Mouse (Mus musculus): ENCODE data around the gene Kif5a. TPM values are rescaled to one million over a fixed set of nuclear protein-coding genes. Genes with fewer than 3 reads are reported as not detected.

The Kif5a gene
- polyA plus RNA-seq, 1 experiment from 2014 or later, result 2.3 TPM

DNA sequence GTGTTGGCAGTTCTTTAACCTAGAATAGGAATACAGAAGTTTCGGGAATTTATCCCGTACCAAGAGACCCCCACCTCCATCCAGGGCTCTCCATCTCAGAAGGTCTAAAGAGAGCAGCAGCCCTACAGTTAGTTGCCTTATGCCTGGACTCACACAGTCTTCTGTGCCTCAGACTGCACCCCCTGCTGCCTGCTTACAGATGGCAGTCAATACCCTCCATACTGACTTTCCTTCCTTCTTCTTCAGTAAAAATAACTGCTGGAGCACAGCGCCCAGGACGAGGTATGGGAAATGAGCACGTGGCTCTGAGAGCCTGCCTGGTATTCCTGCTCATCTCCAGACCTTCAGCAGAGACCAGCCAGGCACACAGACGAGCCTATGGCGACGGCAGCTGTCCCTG, 62.9 kb downstream of the Kif5a start:
- WGBS, result 85% methylated on average over 8 of the region's 8 CpGs
- H3K9ac ChIP-seq (ENCODE audit: low read length), result no peak overlapping the region

DNA sequence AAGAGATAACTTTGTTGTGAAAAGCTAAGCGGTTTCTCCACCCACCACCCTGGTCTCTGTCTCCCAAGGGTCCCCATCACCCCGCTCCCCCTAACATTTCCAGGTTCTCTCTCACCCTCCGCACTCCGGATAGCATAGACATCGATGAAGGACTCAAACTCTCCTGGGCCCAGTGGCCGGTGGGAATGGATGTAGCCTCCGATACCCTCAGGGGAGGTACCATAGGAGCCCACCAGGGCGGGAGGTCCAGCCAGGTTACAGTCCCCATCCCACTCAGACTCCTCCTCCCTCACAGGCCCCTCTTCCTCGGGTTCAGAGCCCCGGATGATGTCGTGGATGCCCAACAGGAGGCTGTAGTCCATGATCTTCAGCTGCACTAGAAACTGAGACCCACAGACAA, 63.7 kb downstream of the Kif5a start:
- H3K36me3 ChIP-seq (ENCODE audit: control insufficient read depth, insufficient read depth, low read length), result peaks cover 6% of the 10 kb centered on the region

More for the DNA sequence above, 62.9 kb downstream of the Kif5a start:
- ATAC-seq (ENCODE audit: low FRiP score, low TSS enrichment), result no peak
- no peak overlapping the region for H3K4me3 ChIP-seq (ENCODE audit: low read depth, low read length)
- peaks cover 10% of the 10 kb centered on the region for H3K36me3 ChIP-seq (ENCODE audit: control insufficient read depth, insufficient read depth, low read length)
- H3K4me1 ChIP-seq (replicated peaks; ENCODE audit: control insufficient read depth, insufficient read depth), result no peaks in the 10 kb centered on the region
- no peaks in the 10 kb centered on the region for H3K27me3 ChIP-seq (ENCODE audit: control insufficient read depth, insufficient read depth, low read length)
- TF ChIP-seq EP300 (optimal IDR thresholded peaks at IDR 0.05) (no peak), CTCF (IDR thresholded peaks at IDR 0.05; ENCODE audit: low read depth) (peak; percentile 51)
- H3K4me2 ChIP-seq (replicated peaks; ENCODE audit: low read depth), result no peak overlapping the region
- no peak for DNase-seq (ENCODE audit: low spot score)
- H3K27ac ChIP-seq (replicated peaks), result no peak overlapping the region
- no peaks in the 10 kb centered on the region for H3K9me3 ChIP-seq (ENCODE audit: control insufficient read depth, low read length)

DNA sequence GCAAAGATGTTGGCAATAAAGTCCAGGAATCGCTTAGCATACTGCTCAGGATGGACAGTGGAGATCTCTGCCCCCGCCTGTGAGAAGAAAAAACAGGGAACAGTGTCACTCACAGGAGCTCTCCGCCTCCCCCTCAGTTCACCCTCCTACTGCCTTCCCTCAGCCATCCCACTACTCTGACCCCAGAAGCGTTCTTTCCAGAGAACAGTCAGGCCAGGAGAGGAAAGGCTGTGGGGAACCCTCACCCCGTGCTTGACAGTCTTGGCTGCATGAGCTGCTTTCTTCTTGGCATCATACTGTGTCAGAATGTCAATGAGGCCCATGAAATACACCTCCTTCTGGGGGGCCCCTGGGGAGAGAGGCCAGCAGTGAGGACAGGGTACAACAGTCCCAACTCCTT, 64.1 kb downstream of the Kif5a start:
- WGBS, result 57% methylated on average over 4 of the region's 5 CpGs
- Histone ChIP-seq H3K4me2 (replicated peaks; ENCODE audit: low read depth) (no peak overlapping the region), H3K4me1 (replicated peaks; ENCODE audit: control insufficient read depth, insufficient read depth) (no peaks in the 10 kb centered on the region), H3K36me3 (ENCODE audit: control insufficient read depth, insufficient read depth, low read length) (peaks cover 6% of the 10 kb centered on the region), H3K9me3 (ENCODE audit: control insufficient read depth, low read length) (no peaks in the 10 kb centered on the region), H3K9ac (ENCODE audit: low read length) (no peak overlapping the region), H3K27ac (replicated peaks) (no peak overlapping the region), H3K4me3 (ENCODE audit: low read depth, low read length) (no peak overlapping the region), H3K27me3 (ENCODE audit: control insufficient read depth, insufficient read depth, low read length) (no peaks in the 10 kb centered on the region)
- TF ChIP-seq CTCF (IDR thresholded peaks at IDR 0.05; ENCODE audit: low read depth), result no peak
- TF ChIP-seq EP300 (optimal IDR thresholded peaks at IDR 0.05), result no peak
- no peak for ATAC-seq (ENCODE audit: low FRiP score, low TSS enrichment)
- no peak for DNase-seq (ENCODE audit: low spot score)

More for the DNA sequence above, 63.7 kb downstream of the Kif5a start:
- H3K4me3 ChIP-seq (ENCODE audit: low read depth, low read length), result no peak overlapping the region
- no peaks in the 10 kb centered on the region for H3K27me3 ChIP-seq (ENCODE audit: control insufficient read depth, insufficient read depth, low read length)
- no peak overlapping the region for H3K4me2 ChIP-seq (replicated peaks; ENCODE audit: low read depth)
- no peak for DNase-seq (ENCODE audit: low spot score)
- H3K27ac ChIP-seq (replicated peaks), result no peak overlapping the region
- H3K9ac ChIP-seq (ENCODE audit: low read length), result no peak overlapping the region
- H3K4me1 ChIP-seq (replicated peaks; ENCODE audit: control insufficient read depth, insufficient read depth), result no peaks in the 10 kb centered on the region
- WGBS, result 89% methylated on average over 11 of the region's 11 CpGs
- H3K9me3 ChIP-seq (ENCODE audit: control insufficient read depth, low read length), result no peaks in the 10 kb centered on the region
- no peak for ATAC-seq (ENCODE audit: low FRiP score, low TSS enrichment)
- no peak for TF ChIP-seq EP300 (optimal IDR thresholded peaks at IDR 0.05)
- no peak for TF ChIP-seq CTCF (IDR thresholded peaks at IDR 0.05; ENCODE audit: low read depth)

DNA sequence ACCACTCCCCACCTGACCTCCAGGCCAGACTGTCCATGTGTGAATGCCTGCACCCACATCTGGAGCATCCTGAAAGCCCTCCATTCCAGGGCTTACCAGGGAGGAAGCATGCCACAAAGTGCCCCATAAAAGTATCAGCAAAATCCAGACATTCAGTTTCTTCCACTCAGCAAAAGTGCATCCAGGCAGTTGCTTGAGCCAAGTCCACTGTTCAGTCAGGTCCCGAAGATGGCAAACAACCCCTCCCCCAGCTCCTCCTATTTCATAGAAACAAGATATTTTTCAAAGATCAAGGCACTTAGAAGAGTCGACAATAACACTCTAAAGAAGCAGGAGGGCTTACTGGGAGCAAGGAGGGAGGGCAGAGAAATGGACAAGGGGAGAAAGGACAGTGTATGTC, 64.7 kb downstream of the Kif5a start:
- H3K4me3 ChIP-seq (ENCODE audit: low read depth, low read length), result no peak overlapping the region
- DNase-seq (ENCODE audit: low spot score) (no peak), ATAC-seq (ENCODE audit: low FRiP score, low TSS enrichment) (no peak)
- no peak overlapping the region for H3K4me2 ChIP-seq (replicated peaks; ENCODE audit: low read depth)
- no peaks in the 10 kb centered on the region for H3K4me1 ChIP-seq (replicated peaks; ENCODE audit: control insufficient read depth, insufficient read depth)
- H3K27me3 ChIP-seq (ENCODE audit: control insufficient read depth, insufficient read depth, low read length), result no peaks in the 10 kb centered on the region
- H3K27ac ChIP-seq (replicated peaks), result no peak overlapping the region; the same call in 1 of the 2 replicates
- peaks cover 4% of the 10 kb centered on the region for H3K36me3 ChIP-seq (ENCODE audit: control insufficient read depth, insufficient read depth, low read length)
- TF ChIP-seq EP300 (optimal IDR thresholded peaks at IDR 0.05) (no peak), CTCF (IDR thresholded peaks at IDR 0.05; ENCODE audit: low read depth) (no peak)
- 31% methylated on average over 2 of the region's 2 CpGs for WGBS
- no peak overlapping the region for H3K9ac ChIP-seq (ENCODE audit: low read length)
- no peaks in the 10 kb centered on the region for H3K9me3 ChIP-seq (ENCODE audit: control insufficient read depth, low read length)

DNA sequence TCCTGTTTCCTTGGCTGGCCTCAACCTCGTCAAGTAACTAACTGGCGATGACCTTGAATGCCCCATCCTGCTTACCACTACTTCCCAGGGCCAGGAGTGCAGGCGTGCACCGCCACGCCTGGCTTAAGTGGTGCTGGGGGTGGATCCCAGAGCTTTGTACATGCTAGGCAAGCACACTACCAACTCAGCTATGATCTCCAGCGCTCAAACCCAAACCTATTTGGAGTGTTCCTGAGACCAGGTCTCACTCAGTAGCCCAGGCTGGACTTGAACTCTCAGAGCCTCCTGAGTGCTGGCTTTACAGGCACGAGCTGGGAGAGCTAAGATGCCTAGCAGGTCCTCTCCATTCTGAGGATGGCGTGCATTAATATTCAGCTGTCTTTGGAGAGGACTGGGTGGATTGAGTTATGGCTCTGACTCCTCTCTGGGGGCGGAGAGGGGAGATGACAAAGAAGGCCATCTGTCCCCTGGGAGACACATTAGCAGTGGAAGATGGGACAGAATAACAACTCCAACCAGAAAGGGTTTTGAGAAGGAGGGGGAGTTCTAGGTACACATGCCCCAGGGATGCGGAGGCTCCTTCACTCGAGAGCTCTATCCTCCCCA, 65.5 kb downstream of the Kif5a start:
- H3K27me3 ChIP-seq (ENCODE audit: control insufficient read depth, insufficient read depth, low read length), result no peaks in the 10 kb centered on the region
- ATAC-seq (ENCODE audit: low FRiP score, low TSS enrichment) (no peak), DNase-seq (ENCODE audit: low spot score) (no peak)
- TF ChIP-seq EP300 (optimal IDR thresholded peaks at IDR 0.05) (no peak), CTCF (IDR thresholded peaks at IDR 0.05; ENCODE audit: low read depth) (no peak)
- WGBS, result 80% methylated on average over 11 of the region's 11 CpGs
- H3K4me3 ChIP-seq (ENCODE audit: low read depth, low read length), result no peak overlapping the region
- no peak overlapping the region for H3K9ac ChIP-seq (ENCODE audit: low read length)
- peaks cover 3% of the 10 kb centered on the region; the same call in 1 of the 2 replicates for H3K36me3 ChIP-seq (ENCODE audit: control insufficient read depth, insufficient read depth, low read length)
- no peaks in the 10 kb centered on the region for H3K9me3 ChIP-seq (ENCODE audit: control insufficient read depth, low read length)
- no peak overlapping the region for H3K4me2 ChIP-seq (replicated peaks; ENCODE audit: low read depth)
- H3K27ac ChIP-seq (replicated peaks), result 0 out of 2 replicates have a peak overlapping the region, but pooled peaks have one; percentile 13
- H3K4me1 ChIP-seq (replicated peaks; ENCODE audit: control insufficient read depth, insufficient read depth), result no peaks in the 10 kb centered on the region

DNA sequence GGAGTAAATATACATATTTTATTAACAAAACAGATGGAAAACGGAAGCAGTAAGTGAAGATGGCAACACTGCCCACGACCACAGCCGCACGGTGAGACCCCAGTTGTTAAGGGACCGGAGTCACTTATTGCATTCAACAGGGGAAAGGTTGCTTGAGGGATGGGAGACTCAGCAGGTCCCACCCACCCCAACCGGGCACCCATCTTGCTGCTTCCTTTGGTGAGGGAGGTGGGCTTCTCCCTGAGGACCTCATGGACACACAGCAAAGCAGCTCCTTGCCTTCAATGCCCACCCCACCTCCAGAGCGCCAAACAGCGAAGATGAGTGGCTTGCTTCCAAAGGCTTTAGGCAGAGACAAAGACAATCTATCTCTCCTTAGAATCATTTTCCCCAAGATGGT, 66.0 kb downstream of the Kif5a start:
- H3K4me2 ChIP-seq (replicated peaks; ENCODE audit: low read depth), result no peak overlapping the region
- WGBS, result 87% methylated on average over 8 of the region's 8 CpGs
- H3K9me3 ChIP-seq (ENCODE audit: control insufficient read depth, low read length), result no peaks in the 10 kb centered on the region
- TF ChIP-seq EP300 (optimal IDR thresholded peaks at IDR 0.05) (no peak), CTCF (IDR thresholded peaks at IDR 0.05; ENCODE audit: low read depth) (no peak)
- no peak overlapping the region for H3K9ac ChIP-seq (ENCODE audit: low read length)
- DNase-seq (ENCODE audit: low spot score), result no peak
- H3K36me3 ChIP-seq (ENCODE audit: control insufficient read depth, insufficient read depth, low read length), result peaks cover 5% of the 10 kb centered on the region; the same call in 1 of the 2 replicates
- no peaks in the 10 kb centered on the region for H3K27me3 ChIP-seq (ENCODE audit: control insufficient read depth, insufficient read depth, low read length)
- H3K27ac ChIP-seq (replicated peaks), result 0 out of 2 replicates have a peak overlapping the region, but pooled peaks have one; percentile 13
- H3K4me1 ChIP-seq (replicated peaks; ENCODE audit: control insufficient read depth, insufficient read depth), result no peaks in the 10 kb centered on the region
- no peak overlapping the region for H3K4me3 ChIP-seq (ENCODE audit: low read depth, low read length)
- ATAC-seq (ENCODE audit: low FRiP score, low TSS enrichment), result no peak
